Mouse (Mus musculus) liver, embryonic 12.5 days (tissue): ENCODE data around the gene Gpatch2l. TPM values are rescaled to one million over a fixed set of nuclear protein-coding genes. Genes with fewer than 3 reads are reported as not detected.

Experiments
- ATAC-seq: fragments of 200-750 bp; cut with Nextera tagmentation; 2 replicates; pipeline ENCODE4 v1.8.0; 2017; ENCODE audit warnings: moderate number of reproducible peaks, mild to moderate bottlenecking, moderate library complexity
- H3K27ac ChIP-seq: fragments of 300-500 bp; sonication (generic); 2 replicates; pipeline ENCODE4 v1.5.1; 2016; ENCODE audit warnings: mild to moderate bottlenecking
- H3K27me3 ChIP-seq: fragments of 300-500 bp; sonication (generic); replicated peaks from 2 replicates; pipeline ENCODE4 v1.6.1; 2016; ENCODE audit warnings: mild to moderate bottlenecking, moderate library complexity
- H3K36me3 ChIP-seq: fragments of 300-500 bp; sonication (generic); 2 replicates; pipeline ENCODE4 v1.6.1; 2016; ENCODE audit warnings: mild to moderate bottlenecking, moderate library complexity
- H3K4me1 ChIP-seq: fragments of 300-500 bp; sonication (generic); 2 replicates; pipeline ENCODE4 v1.6.1; 2016
- H3K4me2 ChIP-seq: fragments of 300-500 bp; sonication (generic); 2 replicates; pipeline ENCODE4 v1.6.1; 2016; ENCODE audit warnings: mild to moderate bottlenecking, moderate library complexity
- H3K4me3 ChIP-seq: fragments of 300-500 bp; sonication (generic); 2 replicates; pipeline ENCODE4 v1.5.1; 2016; ENCODE audit warnings: mild to moderate bottlenecking, moderate library complexity
- H3K9ac ChIP-seq: fragments of 300-500 bp; sonication (generic); 2 replicates; pipeline ENCODE4 v1.6.1; 2016; ENCODE audit warnings: mild to moderate bottlenecking, moderate library complexity
- H3K9me3 ChIP-seq: fragments of 300-500 bp; sonication (generic); replicated peaks from 2 replicates; pipeline ENCODE4 v1.6.1; 2016; ENCODE audit warnings: mild to moderate bottlenecking, moderate library complexity
- WGBS: fragments of 180-500 bp; shearing (Covaris S2); methylation state at CpG from one replicate; pipeline ENCODE4 v1.1.7; 2016; ENCODE audit not compliant: insufficient replicate concordance; 5-methylcytosine and 5-hydroxymethylcytosine counted together
- polyA plus RNA-seq: library from polyadenylated mRNA; unstranded; fragments of >200 nt; fragmentation: Nextera tagmentation; extraction: Ambion mirVana; gene quantifications from 2 replicates; pipeline ENCODE4 v1.2.1, GENCODE M21; 2016

Gpatch2l gene
- polyA plus RNA-seq, 1 experiment from 2014 or later, result 7.6 TPM

- H3K4me2 ChIP-seq, result no peak overlapping the region
- H3K9me3 ChIP-seq, result no peaks in the 10 kb centered on the region
- no peak overlapping the region for H3K27ac ChIP-seq
- WGBS, result 63% methylated on average over 10 of the region's 10 CpGs
- no peak for ATAC-seq
- no peaks in the 10 kb centered on the region for H3K27me3 ChIP-seq
- no peaks in the 10 kb centered on the region for H3K4me1 ChIP-seq
- no peak overlapping the region for H3K9ac ChIP-seq
- H3K36me3 ChIP-seq, result no peaks in the 10 kb centered on the region
- H3K4me3 ChIP-seq, result no peak overlapping the region
These were observed 55.8 kb downstream of the Gpatch2l start for GRCm38 (mm10) chr12:86297450-86297849.

- Histone ChIP-seq H3K4me3 (no peak overlapping the region), H3K27me3 (0 out of 2 replicates have a peak, but pooled peaks cover 3% of the 10 kb centered on the region), H3K4me2 (no peak overlapping the region), H3K4me1 (peaks cover 11% of the 10 kb centered on the region), H3K27ac (no peak overlapping the region), H3K9ac (no peak overlapping the region), H3K36me3 (no peaks in the 10 kb centered on the region), H3K9me3 (no peaks in the 10 kb centered on the region)
- ATAC-seq, result no peak
- 73% methylated on average over 10 of the region's 10 CpGs for WGBS
These were observed 61.3 kb downstream of the Gpatch2l start for GRCm38 (mm10) chr12:86302973-86303372.

GRCm38 (mm10) chr12:86305045-86305444 lies 63.4 kb downstream of the Gpatch2l start:
- ATAC-seq, result 0 out of 2 replicates have a peak, but pooled peaks have one; percentile 64
- Histone ChIP-seq H3K4me2 (peak overlapping the region; percentile 71), H3K9ac (no peak overlapping the region; the same call in 1 of the 2 replicates), H3K4me3 (peak overlapping the region; percentile 44), H3K27ac (peak overlapping the region; percentile 6; the same call in 1 of the 2 replicates), H3K36me3 (no peaks in the 10 kb centered on the region), H3K9me3 (no peaks in the 10 kb centered on the region), H3K27me3 (0 out of 2 replicates have a peak, but pooled peaks cover 3% of the 10 kb centered on the region), H3K4me1 (peaks cover 11% of the 10 kb centered on the region)
- 31% methylated on average over 7 of the region's 7 CpGs for WGBS

- Histone ChIP-seq H3K4me2 (peak overlapping the region; percentile 71), H3K4me1 (peaks cover 11% of the 10 kb centered on the region), H3K9ac (no peak overlapping the region; the same call in 1 of the 2 replicates), H3K4me3 (peak overlapping the region; percentile 44), H3K27ac (0 out of 2 replicates have a peak overlapping the region, but pooled peaks have one; percentile 6), H3K9me3 (no peaks in the 10 kb centered on the region), H3K36me3 (no peaks in the 10 kb centered on the region), H3K27me3 (0 out of 2 replicates have a peak, but pooled peaks cover 3% of the 10 kb centered on the region)
- ATAC-seq, result peak; percentile 63
- WGBS, result 12% methylated on average over 15 of the region's 15 CpGs
These were observed 64.1 kb downstream of the Gpatch2l start for GRCm38 (mm10) chr12:86305635-86306243.

- Histone ChIP-seq H3K36me3 (no peaks in the 10 kb centered on the region), H3K9me3 (no peaks in the 10 kb centered on the region), H3K27ac (no peak overlapping the region), H3K4me2 (no peak overlapping the region), H3K27me3 (no peaks in the 10 kb centered on the region), H3K4me3 (no peak overlapping the region), H3K4me1 (peaks cover 11% of the 10 kb centered on the region), H3K9ac (no peak overlapping the region)
- ATAC-seq, result no peak
- WGBS, result 35% methylated on average over 10 of the region's 10 CpGs
These were observed 67.8 kb downstream of the Gpatch2l start for GRCm38 (mm10) chr12:86309474-86309873.

GRCm38 (mm10) chr12:86309902-86310301 lies 68.2 kb downstream of the Gpatch2l start:
- Histone ChIP-seq H3K9ac (no peak overlapping the region), H3K9me3 (no peaks in the 10 kb centered on the region), H3K27ac (no peak overlapping the region), H3K4me1 (peaks cover 9% of the 10 kb centered on the region), H3K36me3 (no peaks in the 10 kb centered on the region), H3K4me3 (no peak overlapping the region), H3K4me2 (no peak overlapping the region), H3K27me3 (no peaks in the 10 kb centered on the region)
- no peak for ATAC-seq
- 49% methylated on average over 4 of the region's 4 CpGs for WGBS

GRCm38 (mm10) chr12:86320629-86321028 lies 79.0 kb downstream of the Gpatch2l start:
- Histone ChIP-seq H3K27ac (no peak overlapping the region), H3K4me3 (no peak overlapping the region), H3K36me3 (no peaks in the 10 kb centered on the region), H3K4me1 (no peaks in the 10 kb centered on the region), H3K27me3 (peaks cover 5% of the 10 kb centered on the region), H3K9me3 (no peaks in the 10 kb centered on the region), H3K9ac (no peak overlapping the region), H3K4me2 (peak overlapping the region; percentile 8)
- 43% methylated on average over 12 of the region's 12 CpGs for WGBS
- ATAC-seq, result no peak

- Histone ChIP-seq H3K9ac (no peak overlapping the region), H3K36me3 (no peaks in the 10 kb centered on the region), H3K9me3 (no peaks in the 10 kb centered on the region), H3K4me2 (no peak overlapping the region), H3K27ac (no peak overlapping the region), H3K4me3 (no peak overlapping the region), H3K27me3 (peaks cover 2% of the 10 kb centered on the region), H3K4me1 (no peaks in the 10 kb centered on the region)
- 25% methylated on average over 3 of the region's 3 CpGs for WGBS
- peak; percentile 55; the same call in 1 of the 2 replicates for ATAC-seq
These were observed 82.6 kb downstream of the Gpatch2l start for GRCm38 (mm10) chr12:86324297-86324696.

- no peak overlapping the region for H3K4me2 ChIP-seq
- no peak for ATAC-seq
- H3K27ac ChIP-seq, result no peak overlapping the region
- no peaks in the 10 kb centered on the region for H3K4me1 ChIP-seq
- H3K27me3 ChIP-seq, result no peaks in the 10 kb centered on the region; the same call in 1 of the 2 replicates
- 49% methylated on average over 4 of the region's 4 CpGs for WGBS
- no peak overlapping the region for H3K9ac ChIP-seq
- no peaks in the 10 kb centered on the region for H3K9me3 ChIP-seq
- H3K4me3 ChIP-seq, result no peak overlapping the region
- H3K36me3 ChIP-seq, result no peaks in the 10 kb centered on the region
These were observed 88.2 kb downstream of the Gpatch2l start for GRCm38 (mm10) chr12:86329813-86330212.

- Histone ChIP-seq H3K36me3 (no peaks in the 10 kb centered on the region), H3K4me3 (no peak overlapping the region), H3K9ac (no peak overlapping the region), H3K4me1 (no peaks in the 10 kb centered on the region), H3K27me3 (no peaks in the 10 kb centered on the region), H3K9me3 (no peaks in the 10 kb centered on the region), H3K4me2 (no peak overlapping the region), H3K27ac (no peak overlapping the region)
- ATAC-seq, result no peak
- WGBS, result 73% methylated on average over 9 of the region's 9 CpGs
These were observed 89.0 kb downstream of the Gpatch2l start for GRCm38 (mm10) chr12:86330684-86331083.

GRCm38 (mm10) chr12:86331248-86331647 lies 89.6 kb downstream of the Gpatch2l start:
- Histone ChIP-seq H3K4me3 (no peak overlapping the region), H3K9ac (no peak overlapping the region), H3K27me3 (no peaks in the 10 kb centered on the region), H3K9me3 (no peaks in the 10 kb centered on the region), H3K27ac (no peak overlapping the region), H3K4me1 (no peaks in the 10 kb centered on the region), H3K36me3 (no peaks in the 10 kb centered on the region), H3K4me2 (no peak overlapping the region)
- ATAC-seq, result no peak
- 68% methylated on average over 10 of the region's 10 CpGs for WGBS

- WGBS, result 82% methylated on average over 3 of the region's 3 CpGs
- Histone ChIP-seq H3K4me1 (0 out of 2 replicates have a peak, but pooled peaks cover 5% of the 10 kb centered on the region), H3K9me3 (no peaks in the 10 kb centered on the region), H3K36me3 (no peaks in the 10 kb centered on the region), H3K4me2 (no peak overlapping the region), H3K9ac (no peak overlapping the region), H3K27me3 (no peaks in the 10 kb centered on the region), H3K4me3 (no peak overlapping the region), H3K27ac (no peak overlapping the region)
- ATAC-seq, result no peak
These were observed 94.6 kb downstream of the Gpatch2l start for GRCm38 (mm10) chr12:86336209-86336608.
